Mouse (Mus musculus): Measurements from ENCODE around the gene Pnpla6.
A peak's percentile ranks its signal among the peaks of the same experiment; 100 is the strongest.

Gene Pnpla6

GRCm38 (mm10) chr8:3515260-3515671, at the start of gene Pnpla6:
Pnpla6 (plus strand) TSS chr8:3515384.
- DNase-seq (ENCODE audit: low spot score in 2 of 2): peak; percentile 90 to 93

- peak; percentile 85 to 87 for DNase-seq (ENCODE audit: low spot score in 2 of 2)
Observed at GRCm38 (mm10) chr8:3467006-3467885, 47.9 kb upstream of the Pnpla6 start, which contains the start of gene Pex11g. Pex11g (minus strand) TSS chr8:3467680.

- no peak for DNase-seq (ENCODE audit: low spot score in 2 of 2)
Observed at GRCm38 (mm10) chr8:3467886-3468545, 47.2 kb upstream of the Pnpla6 start.

GRCm38 (mm10) chr8:3468838-3469237, 46.3 kb upstream of the Pnpla6 start:
- no peak for DNase-seq (ENCODE audit: low spot score in 2 of 2)

GRCm38 (mm10) chr8:3470562-3470961, 44.6 kb upstream of the Pnpla6 start, which contains the start of gene Tex45:
Tex45 (plus strand) TSS chr8:3470862.
- no peak for DNase-seq (ENCODE audit: low spot score in 2 of 2)

GRCm38 (mm10) chr8:3475715-3476429, 39.3 kb upstream of the Pnpla6 start:
- DNase-seq (ENCODE audit: low spot score in 2 of 2): no peak

GRCm38 (mm10) chr8:3480221-3480785, 34.9 kb upstream of the Pnpla6 start:
- no peak for DNase-seq (ENCODE audit: low spot score in 2 of 2)

- DNase-seq (ENCODE audit: low spot score in 2 of 2): no peak
Observed at GRCm38 (mm10) chr8:3481605-3482004, 33.6 kb upstream of the Pnpla6 start.

GRCm38 (mm10) chr8:3482240-3482740, 32.9 kb upstream of the Pnpla6 start:
- DNase-seq (ENCODE audit: low spot score in 2 of 2): no peak

- no peak for DNase-seq (ENCODE audit: low spot score in 2 of 2)
Observed at GRCm38 (mm10) chr8:3483546-3483945, 31.6 kb upstream of the Pnpla6 start.

- no peak for DNase-seq (ENCODE audit: low spot score in 2 of 2)
Observed at GRCm38 (mm10) chr8:3485192-3485591, 30.0 kb upstream of the Pnpla6 start.

GRCm38 (mm10) chr8:3492901-3493844, 22.0 kb upstream of the Pnpla6 start, which contains the start of gene Zfp358:
Zfp358 (plus strand) TSS chr8:3493138.
- peak; percentile 57 to 63 for DNase-seq (ENCODE audit: low spot score in 2 of 2)

GRCm38 (mm10) chr8:3493845-3494208, 21.4 kb upstream of the Pnpla6 start:
- no peak for DNase-seq (ENCODE audit: low spot score in 2 of 2)

- DNase-seq (ENCODE audit: low spot score in 2 of 2): no peak
Observed at GRCm38 (mm10) chr8:3495578-3496427, 19.4 kb upstream of the Pnpla6 start.

GRCm38 (mm10) chr8:3496428-3496748, 18.8 kb upstream of the Pnpla6 start:
- DNase-seq (ENCODE audit: low spot score in 2 of 2): no peak

GRCm38 (mm10) chr8:3498583-3498982, 16.6 kb upstream of the Pnpla6 start:
- no peak for DNase-seq (ENCODE audit: low spot score in 2 of 2)

GRCm38 (mm10) chr8:3499751-3500150, 15.4 kb upstream of the Pnpla6 start:
- no peak for DNase-seq (ENCODE audit: low spot score in 2 of 2)

GRCm38 (mm10) chr8:3500235-3501090, 14.7 kb upstream of the Pnpla6 start, which contains the start of gene Mcoln1:
Mcoln1 (plus strand) TSS chr8:3500457.
- DNase-seq (ENCODE audit: low spot score in 2 of 2): peak; percentile 97 to 99

- peak; percentile 33 to 50 for DNase-seq (ENCODE audit: low spot score in 2 of 2)
Observed at GRCm38 (mm10) chr8:3502217-3502616, 13.0 kb upstream of the Pnpla6 start.

Measured in frontal cortex, postnatal 36 days (tissue).